Mouse (Mus musculus) ovary, postnatal 36 days (tissue): ENCODE results near the gene Cfap77.

ENCODE experiments used
- DNase-seq: peaks from one replicate; pipeline ENCODE4 v3.0.0; 2022; ENCODE audit warnings: low spot score, mixed read lengths

Gene Cfap77

DNA sequence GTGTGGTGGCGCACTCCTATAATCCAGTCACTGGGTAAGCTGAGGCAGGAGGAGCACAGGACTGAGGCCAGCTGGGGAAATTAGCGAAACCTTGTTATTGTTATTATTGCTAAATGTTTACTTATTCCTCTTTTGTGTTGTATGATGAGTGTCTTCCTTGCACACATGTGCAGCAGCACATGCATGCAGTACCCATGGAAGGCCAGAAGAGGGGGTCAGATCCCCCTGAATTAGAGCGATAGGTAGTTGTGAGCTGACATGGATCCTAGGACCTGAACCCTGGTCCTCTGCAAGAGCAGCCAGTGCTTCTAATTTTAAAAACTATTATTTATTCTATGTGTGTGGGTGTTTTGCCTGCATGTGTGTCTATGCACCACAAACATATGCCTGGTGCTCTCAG is 124.3 kb downstream of the Cfap77 start:
- no peak for DNase-seq

- DNase-seq, result peak; percentile 62
These were observed 131.0 kb downstream of the Cfap77 start for GRCm38 (mm10) chr2:28923912-28924311.

- no peak for DNase-seq
These were observed 135.9 kb downstream of the Cfap77 start for GRCm38 (mm10) chr2:28919001-28919400.

DNA sequence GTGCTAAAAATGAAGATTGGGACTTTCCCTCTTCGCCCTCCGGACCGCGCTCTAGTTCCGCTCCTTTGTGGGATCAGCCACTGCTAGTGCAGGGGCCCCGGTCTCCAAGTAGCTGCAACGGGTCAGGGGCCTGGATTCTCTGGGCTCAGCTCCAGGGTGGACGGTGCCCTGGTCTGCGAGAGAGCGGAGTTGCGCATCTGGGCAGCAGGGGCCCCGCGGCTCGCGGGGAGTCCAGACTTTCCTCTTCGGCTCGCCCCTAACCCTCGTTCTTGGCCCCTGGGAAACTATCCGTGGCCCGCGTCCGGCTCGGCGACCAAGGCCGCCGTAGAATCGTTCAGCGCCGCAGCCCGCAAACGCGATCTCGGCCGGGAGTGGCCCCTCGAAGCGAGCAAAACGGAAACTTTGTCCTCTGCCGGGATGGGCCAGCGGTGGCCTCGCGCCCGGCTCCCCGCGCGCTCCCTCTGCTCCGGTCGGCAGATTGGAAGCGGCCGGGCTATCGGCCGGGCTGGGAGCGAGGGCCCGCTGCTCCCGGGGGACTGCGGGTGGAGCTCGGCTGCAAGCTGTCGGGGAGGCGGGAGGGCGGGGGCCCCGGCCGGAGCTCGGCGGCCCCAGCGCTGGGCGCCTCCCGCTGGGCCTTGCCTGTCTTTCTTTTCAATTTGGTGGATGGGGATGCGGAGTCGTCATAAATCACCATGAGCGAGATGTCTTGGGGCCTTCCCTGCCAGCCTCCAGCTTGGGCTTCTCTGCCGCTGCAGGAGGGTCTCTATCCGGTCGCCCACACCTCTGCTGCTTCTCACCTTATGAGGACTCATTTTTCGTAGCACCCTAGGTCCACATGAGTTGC is 137.1 kb downstream of the Cfap77 start:
- no peak for DNase-seq

DNA sequence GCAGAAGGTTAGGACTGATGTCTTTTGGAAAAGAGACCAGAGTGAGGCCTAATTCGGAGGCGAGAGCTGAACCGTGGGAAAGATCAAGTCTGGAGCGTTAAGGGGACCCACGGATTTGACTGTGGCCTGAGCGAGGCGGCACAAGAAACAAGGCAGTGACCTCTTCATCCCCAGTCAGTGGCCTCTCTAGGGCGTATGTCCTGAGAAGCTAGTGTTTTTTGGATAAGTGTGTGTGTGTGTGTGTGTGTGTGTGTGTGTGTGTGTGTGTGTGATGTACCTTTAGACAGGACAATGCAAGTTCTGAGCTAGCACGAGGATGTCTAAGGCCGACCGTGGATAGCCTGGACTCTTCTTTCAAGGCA is 137.7 kb downstream of the Cfap77 start:
- no peak for DNase-seq

GRCm38 (mm10) chr2:28916513-28916865 is 138.4 kb downstream of the Cfap77 start, which contains the start of gene Barhl1:
Gene Barhl1 (minus strand): TSS chr2:28916668.
- DNase-seq, result no peak

- peak; percentile 84 for DNase-seq
These were observed 138.9 kb downstream of the Cfap77 start for GRCm38 (mm10) chr2:28915768-28916512.

GRCm38 (mm10) chr2:28915104-28915738 is 139.6 kb downstream of the Cfap77 start:
- DNase-seq, result no peak

DNA sequence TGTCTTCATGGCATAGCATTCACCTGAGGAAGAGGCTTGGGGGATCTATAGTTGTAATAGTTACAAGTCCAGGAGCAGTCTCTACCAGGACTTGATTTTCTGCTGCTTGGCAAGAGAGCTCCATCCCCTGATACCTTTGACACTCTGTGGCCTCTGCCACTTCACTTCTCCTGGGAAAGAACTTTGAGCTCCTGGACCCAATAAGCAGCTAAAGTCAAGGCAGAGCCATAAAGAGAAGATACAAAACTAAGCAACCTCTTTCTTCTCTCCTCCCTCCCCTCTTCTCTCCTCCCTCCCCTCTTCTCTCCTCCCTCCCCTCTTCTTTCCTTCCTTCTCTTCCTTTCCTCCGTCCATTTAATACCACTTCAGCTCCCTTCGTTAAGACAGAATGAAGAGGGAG is 140.7 kb downstream of the Cfap77 start:
- no peak for DNase-seq

GRCm38 (mm10) chr2:28912961-28913360 is 141.9 kb downstream of the Cfap77 start:
- DNase-seq, result no peak

- DNase-seq, result no peak
These were observed 142.7 kb downstream of the Cfap77 start for GRCm38 (mm10) chr2:28912039-28912700.

DNA sequence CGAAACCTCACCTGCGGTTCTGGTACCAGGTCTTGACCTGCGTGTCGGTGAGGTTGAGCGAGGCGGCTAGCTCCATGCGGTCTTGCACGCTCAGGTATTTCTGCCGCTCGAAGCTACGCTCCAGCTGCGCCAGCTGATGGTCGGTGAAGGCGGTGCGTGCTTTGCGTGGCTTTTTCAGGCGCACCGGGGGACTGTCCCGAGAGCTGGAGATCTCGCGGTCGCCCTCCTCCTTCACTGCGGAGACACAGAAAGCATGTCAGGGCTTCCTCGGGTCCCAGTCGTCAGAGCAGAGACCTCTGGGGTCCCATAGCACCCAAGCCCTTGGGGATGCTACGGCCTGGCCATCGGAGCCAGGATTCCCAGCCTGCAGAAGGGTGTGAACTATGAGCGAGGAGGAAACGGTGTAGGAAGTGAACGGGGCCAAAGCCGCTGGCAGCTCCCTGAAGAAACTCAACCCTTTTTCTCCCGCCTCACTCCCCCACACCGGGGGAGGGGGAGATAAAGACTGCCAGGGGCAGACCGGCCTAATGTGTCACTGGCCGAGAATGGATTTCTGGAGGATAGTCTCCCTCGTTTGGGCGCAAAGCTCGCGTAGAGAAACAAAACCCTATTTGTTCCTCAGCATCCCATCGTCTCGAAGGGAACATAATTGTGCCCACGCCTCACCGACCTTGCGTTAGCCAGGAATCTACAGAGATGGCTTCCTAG is 143.4 kb downstream of the Cfap77 start:
- DNase-seq, result no peak

DNA sequence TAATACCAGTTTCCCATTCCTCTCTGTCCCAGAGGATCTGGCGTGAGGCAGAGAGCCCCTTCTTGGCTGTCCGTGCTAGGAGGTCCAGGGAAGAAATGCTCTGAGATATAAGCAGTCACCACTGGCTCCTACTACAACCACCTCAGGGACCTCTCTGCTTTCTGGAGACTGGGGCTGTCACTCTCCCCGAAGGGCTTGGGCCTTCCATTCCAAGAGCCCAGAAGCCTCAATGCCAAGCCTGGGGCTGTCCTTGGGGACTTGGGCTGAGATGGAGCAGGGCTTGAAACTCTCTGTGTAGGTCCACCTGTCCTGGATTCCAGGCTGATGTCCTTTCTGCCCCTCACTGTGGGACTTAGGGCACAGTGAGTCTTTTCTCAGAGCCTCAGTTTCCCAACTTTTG is 144.0 kb downstream of the Cfap77 start:
- no peak for DNase-seq

- DNase-seq, result no peak
These were observed 144.8 kb downstream of the Cfap77 start for GRCm38 (mm10) chr2:28909818-28910710.

GRCm38 (mm10) chr2:28909186-28909817 is 145.6 kb downstream of the Cfap77 start:
- DNase-seq, result no peak

DNA sequence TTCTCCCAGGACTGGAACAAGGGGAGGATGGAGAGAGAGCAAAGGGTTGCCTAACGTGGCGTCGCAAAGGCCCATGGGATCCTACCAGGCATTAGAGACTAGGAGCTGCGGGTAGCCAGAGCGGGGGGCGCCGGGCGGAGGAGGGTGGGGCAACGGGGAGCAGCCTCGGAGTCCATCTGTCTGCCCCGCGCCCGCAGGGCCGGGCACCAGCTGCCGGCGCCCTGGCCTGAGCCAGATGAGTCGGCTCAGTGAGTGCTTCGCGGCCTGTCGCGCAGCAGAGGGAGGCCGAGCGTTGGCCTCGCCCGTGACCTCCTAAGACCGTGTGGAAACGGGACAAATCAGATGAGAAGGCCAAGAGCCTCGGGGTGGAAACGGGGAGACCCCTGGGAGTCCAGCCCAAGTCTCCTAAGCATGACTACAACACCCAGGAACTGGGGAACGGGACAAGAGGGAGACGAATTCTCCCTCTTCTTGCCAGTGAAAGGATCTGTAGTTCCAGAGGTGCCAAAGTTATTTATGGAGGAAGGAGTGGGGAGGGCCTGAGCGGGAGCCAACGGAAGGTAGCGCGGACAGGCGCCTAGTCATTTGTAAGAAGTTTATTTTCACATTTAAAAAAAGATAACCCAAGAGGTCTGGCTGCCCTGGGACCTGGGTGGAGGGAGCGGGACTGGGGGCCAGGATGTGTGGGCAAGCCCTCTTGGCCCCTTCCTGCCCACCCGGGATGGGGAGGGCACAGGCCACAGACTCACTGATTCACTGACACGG is 146.3 kb downstream of the Cfap77 start:
- no peak for DNase-seq

DNA sequence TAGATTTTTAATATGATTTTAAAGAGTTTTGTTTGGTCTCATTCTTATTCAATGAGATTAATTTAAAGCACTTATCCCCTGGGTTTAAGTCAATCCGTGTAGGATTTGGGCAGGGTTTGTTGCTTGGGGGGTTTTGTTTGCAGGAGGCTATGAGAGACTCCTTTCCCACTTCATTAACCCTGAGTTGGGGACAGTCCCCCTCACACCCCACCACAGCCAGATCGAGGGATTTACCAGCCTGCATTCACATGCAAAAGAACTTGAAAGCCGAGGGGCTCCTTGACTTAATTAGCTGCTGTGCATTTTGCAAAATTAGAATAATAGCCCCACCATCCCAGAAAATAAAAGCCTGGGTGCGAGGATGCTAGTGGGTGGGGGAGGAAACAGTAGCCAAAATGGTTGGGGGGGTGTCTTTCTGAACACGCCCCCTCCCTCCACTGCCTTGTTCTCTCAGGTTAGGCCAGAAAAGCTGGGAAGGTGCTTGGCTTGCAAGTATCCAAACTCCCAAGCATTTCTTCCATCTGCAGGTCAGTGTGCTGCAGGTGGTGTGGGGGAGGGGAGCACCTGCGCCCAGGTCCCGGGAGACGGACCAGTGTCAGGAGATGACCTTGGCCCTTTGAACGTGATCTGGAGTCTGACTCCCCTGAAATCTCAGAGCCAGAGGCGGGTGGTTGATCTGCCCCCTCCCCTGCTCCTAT is 147.0 kb downstream of the Cfap77 start:
- DNase-seq, result no peak

DNA sequence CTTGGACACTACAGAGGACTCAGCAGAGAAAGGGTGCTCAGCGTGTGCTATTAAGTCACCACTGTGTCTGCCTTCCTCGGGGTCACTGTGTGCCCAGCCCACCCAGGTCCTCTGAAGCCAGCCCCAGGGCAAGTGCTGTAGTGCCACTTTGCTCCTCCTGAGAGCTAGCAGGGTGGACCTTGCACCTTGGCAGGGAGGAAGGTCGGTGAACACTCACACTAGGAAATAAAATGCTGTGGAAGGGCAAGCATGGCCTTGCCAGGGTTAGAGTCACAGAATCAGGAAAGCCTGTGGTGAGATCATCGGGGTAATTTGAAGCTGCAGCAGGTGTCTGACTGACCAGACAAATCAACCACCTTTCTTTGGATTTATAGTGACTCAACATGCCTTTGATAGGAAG is 149.3 kb downstream of the Cfap77 start:
- DNase-seq, result no peak

DNA sequence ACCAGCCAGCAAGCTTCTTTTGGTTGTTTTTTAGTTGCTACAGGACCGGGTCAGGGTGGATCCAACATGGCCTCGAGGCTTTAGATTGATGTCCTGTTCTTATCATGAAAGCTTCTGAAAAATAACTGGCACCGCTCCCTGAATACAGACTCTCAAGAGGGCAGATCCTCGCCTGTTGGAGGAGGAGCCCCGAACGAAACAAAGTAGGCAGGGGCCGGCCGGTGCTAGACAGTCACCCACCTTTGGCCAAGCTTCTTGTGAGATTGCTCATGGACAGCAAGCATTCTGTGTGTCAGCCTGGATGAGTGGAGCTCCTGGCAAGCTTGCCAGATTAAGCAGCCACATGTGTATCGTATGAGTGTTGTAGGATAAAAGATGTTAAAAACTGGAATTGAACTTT is 150.1 kb downstream of the Cfap77 start:
- no peak for DNase-seq
